Mouse (Mus musculus) lung, embryonic 16.5 days (tissue): ENCODE results near the gene Dhodh. TPM values are rescaled to one million over a fixed set of nuclear protein-coding genes. Genes with fewer than 3 reads are reported as not detected.
A peak's percentile ranks its signal among the peaks of the same experiment; 100 is the strongest.

Experiments used
- ATAC-seq: fragments of 200-750 bp; cut with Nextera tagmentation; 2 replicates; pipeline ENCODE4 v1.8.0; 2017; ENCODE audit warnings: low read depth, mild to moderate bottlenecking, moderate library complexity
- H3K27ac ChIP-seq: fragments of 300-500 bp; sonication (generic); 2 replicates; pipeline ENCODE4 v1.5.1; 2014; ENCODE audit warnings: mild to moderate bottlenecking, control low read depth, low read length
- H3K27me3 ChIP-seq: fragments of 300-500 bp; sonication (generic); 2 replicates; pipeline ENCODE4 v1.6.1; 2014; ENCODE audit warnings: low read depth, low read length, mixed read lengths; ENCODE audit not compliant: control insufficient read depth, insufficient read depth
- H3K36me3 ChIP-seq: fragments of 300-500 bp; sonication (generic); 2 replicates; pipeline ENCODE4 v1.6.1; 2014; ENCODE audit warnings: low read length; ENCODE audit not compliant: control insufficient read depth, insufficient read depth
- H3K4me1 ChIP-seq: fragments of 300-500 bp; sonication (generic); replicated peaks from 2 replicates; pipeline ENCODE4 v1.6.1; 2014; ENCODE audit warnings: low read length, mixed read lengths; ENCODE audit not compliant: control insufficient read depth, insufficient read depth
- H3K4me2 ChIP-seq: fragments of 300-500 bp; sonication (generic); 2 replicates; pipeline ENCODE4 v1.6.1; 2014; ENCODE audit warnings: low read depth, low read length, control low read depth
- H3K4me3 ChIP-seq: fragments of 300-500 bp; sonication (generic); 2 replicates; pipeline ENCODE4 v1.5.1; 2014; ENCODE audit warnings: mild to moderate bottlenecking, low read length, control low read depth
- H3K9ac ChIP-seq: fragments of 300-500 bp; sonication (generic); 2 replicates; pipeline ENCODE4 v1.6.1; 2014; ENCODE audit warnings: low read length, control low read depth
- H3K9me3 ChIP-seq: fragments of 300-500 bp; sonication (generic); 2 replicates; pipeline ENCODE4 v1.6.1; 2016; ENCODE audit warnings: low read length; ENCODE audit not compliant: control insufficient read depth
- WGBS: fragments of 180-500 bp; shearing (Covaris S2); extraction: QIAGEN DNeasy Blood & Tissue Kit; methylation state at CpG from one replicate; pipeline ENCODE4 v1.1.7; 2014; 5-methylcytosine and 5-hydroxymethylcytosine counted together
- polyA plus RNA-seq: library from polyadenylated mRNA; unstranded; fragments of >200 nt; fragmentation: Nextera tagmentation; extraction: Ambion mirVana; gene quantifications from 2 replicates; pipeline ENCODE4 v1.2.1, GENCODE M21; 2015

Gene Dhodh
- polyA plus RNA-seq, 1 experiment from 2014 or later = 40.9 TPM

- H3K36me3 ChIP-seq = peaks cover 9% of the 10 kb centered on the region
- no peaks in the 10 kb centered on the region for H3K27me3 ChIP-seq
- H3K9me3 ChIP-seq = no peaks in the 10 kb centered on the region
- no peak for ATAC-seq
- WGBS = 85% methylated on average over 12 of the region's 12 CpGs
- no peak overlapping the region for H3K27ac ChIP-seq
- H3K4me2 ChIP-seq = no peak overlapping the region
- no peak overlapping the region for H3K9ac ChIP-seq
- peaks cover 8% of the 10 kb centered on the region for H3K4me1 ChIP-seq
- no peak overlapping the region for H3K4me3 ChIP-seq
Observed at GRCm38 (mm10) chr8:109571139-109571538, 37.3 kb downstream of the Dhodh start.

DNA sequence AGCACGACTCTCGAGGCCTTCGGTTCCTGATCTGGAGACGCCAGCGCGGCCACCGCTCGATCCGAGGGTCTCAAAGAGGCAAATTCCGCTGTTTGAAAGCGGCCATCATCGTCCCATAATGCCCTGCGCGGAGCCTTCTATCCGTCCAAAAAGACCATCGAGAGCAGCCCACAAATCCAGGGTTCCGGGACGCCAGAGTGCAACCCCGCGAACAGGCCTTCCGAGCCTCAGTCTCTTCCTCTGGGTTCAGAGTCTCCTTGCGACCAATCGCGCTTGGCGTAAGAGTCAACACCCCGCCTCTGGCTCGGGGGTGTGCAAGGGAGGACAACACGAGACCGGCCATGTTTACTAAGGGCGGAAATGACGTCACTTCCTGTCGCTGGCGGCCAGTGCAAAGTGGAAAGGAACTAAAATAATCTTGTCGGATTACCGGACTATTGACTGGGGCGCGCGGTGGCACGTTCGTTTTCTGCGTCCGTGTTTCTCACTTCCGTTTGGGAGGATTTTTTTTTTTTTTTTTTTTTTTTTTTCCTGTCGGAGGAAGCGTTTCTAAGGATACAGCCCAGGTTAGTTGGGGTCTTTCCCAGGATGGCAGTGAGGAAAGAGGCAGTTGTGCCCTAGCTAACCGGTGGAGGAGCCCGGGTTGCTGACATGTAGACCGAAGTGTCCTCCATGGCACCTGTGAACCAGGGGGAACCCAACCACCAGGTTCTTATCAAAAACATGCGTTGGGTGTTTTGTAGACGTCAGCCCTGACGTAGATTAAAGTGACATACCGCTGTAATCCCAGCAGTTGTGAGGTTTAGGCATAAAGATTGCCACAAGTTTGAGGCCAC lies 42.8 kb downstream of the Dhodh start, which contains the start of the genes Dhx38 and Txnl4b:
Dhx38 (minus strand) TSS at position 364 of the 836 bp plus-strand sequence.
Txnl4b (plus strand) TSS at position 395 of the 836 bp plus-strand sequence.
- Histone ChIP-seq H3K27me3 (no peaks in the 10 kb centered on the region), H3K9me3 (no peaks in the 10 kb centered on the region), H3K36me3 (peaks cover 18% of the 10 kb centered on the region), H3K4me3 (peak within 1 kb of the TSS; percentile 81), H3K4me2 (peak within 1 kb of the TSS; percentile 93), H3K27ac (peak within 1 kb of the TSS; percentile 89), H3K9ac (peak within 1 kb of the TSS; percentile 87), H3K4me1 (peaks cover 17% of the 10 kb centered on the region)
- ATAC-seq = peak; percentile 100
- WGBS = under 1% methylated on average over 52 of the region's 52 CpGs

DNA sequence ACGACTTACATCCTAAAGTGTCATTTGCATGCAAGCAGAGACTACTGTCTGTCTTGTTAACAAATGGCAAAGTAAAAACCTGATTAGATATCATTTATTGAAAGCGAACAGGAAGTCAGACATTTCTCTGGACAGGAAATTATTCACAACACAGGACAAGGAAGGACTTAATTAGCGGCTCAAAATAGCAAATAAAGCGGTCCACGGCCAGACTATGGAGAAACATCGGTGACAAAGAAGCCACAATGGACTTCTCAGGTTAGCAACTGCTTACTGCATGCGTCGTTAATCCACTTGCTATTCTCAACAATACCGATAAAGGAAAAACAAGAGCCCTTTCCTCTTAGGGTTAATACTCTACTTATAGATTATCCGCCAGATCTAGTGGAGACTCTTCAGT lies 43.7 kb downstream of the Dhodh start:
- peak overlapping the region; percentile 93 for H3K4me2 ChIP-seq
- H3K9ac ChIP-seq = peak overlapping the region; percentile 87
- peak overlapping the region; percentile 81 for H3K4me3 ChIP-seq
- H3K36me3 ChIP-seq = peaks cover 27% of the 10 kb centered on the region
- H3K9me3 ChIP-seq = no peaks in the 10 kb centered on the region
- no peaks in the 10 kb centered on the region for H3K27me3 ChIP-seq
- peak overlapping the region; percentile 89; the same call in 1 of the 2 replicates for H3K27ac ChIP-seq
- WGBS = 3% methylated on average over 10 of the region's 10 CpGs
- peaks cover 17% of the 10 kb centered on the region for H3K4me1 ChIP-seq
- ATAC-seq = no peak

DNA sequence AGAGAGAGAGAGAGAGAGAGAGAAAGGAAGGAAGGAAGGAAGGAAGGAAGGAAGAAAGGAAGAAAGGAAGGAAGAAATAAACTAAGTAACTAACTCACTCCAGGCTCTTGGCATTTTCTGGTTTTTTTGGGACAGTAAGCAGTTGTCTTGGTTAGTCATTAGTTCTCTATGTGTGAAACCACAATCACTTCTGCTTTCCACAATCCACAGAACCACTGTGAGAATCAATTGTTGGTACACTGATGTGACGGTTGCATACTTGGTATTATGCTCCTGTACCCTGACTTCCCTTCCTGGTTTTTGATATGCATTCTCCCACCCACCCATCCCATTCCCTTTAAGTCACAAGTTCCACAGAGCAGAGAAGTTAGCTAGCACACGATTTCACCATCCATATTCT lies 44.6 kb downstream of the Dhodh start:
- ATAC-seq = no peak
- H3K9me3 ChIP-seq = no peaks in the 10 kb centered on the region
- no peak overlapping the region for H3K27ac ChIP-seq
- no peak overlapping the region for H3K9ac ChIP-seq
- H3K4me2 ChIP-seq = 0 out of 2 replicates have a peak overlapping the region, but pooled peaks have one; percentile 93
- peaks cover 34% of the 10 kb centered on the region for H3K36me3 ChIP-seq
- 72% methylated on average over 2 of the region's 2 CpGs for WGBS
- no peaks in the 10 kb centered on the region for H3K27me3 ChIP-seq
- no peak overlapping the region for H3K4me3 ChIP-seq
- peaks cover 17% of the 10 kb centered on the region for H3K4me1 ChIP-seq

DNA sequence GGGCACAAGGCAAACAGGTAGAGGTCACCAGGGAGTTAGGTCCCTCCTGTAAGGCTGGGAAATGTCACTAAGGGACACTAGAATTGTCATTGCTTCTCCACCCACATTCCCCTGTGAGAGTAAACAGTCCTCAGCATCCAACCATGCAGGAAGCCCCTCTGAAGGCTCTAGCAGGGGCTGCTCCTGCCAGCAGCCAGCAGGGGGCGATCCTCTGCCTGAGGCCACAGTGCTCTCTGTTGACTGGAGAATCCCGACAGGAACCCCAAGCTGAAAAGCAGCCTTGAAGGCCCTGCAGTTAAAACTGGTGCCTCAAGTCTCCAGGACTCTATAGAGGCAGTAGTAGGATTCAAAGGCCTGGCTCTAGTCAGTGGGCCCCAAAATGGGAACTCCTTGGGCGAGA lies 56.8 kb downstream of the Dhodh start:
- Histone ChIP-seq H3K4me3 (no peak overlapping the region), H3K27me3 (no peaks in the 10 kb centered on the region), H3K36me3 (peaks cover 87% of the 10 kb centered on the region), H3K4me1 (no peaks in the 10 kb centered on the region), H3K9me3 (no peaks in the 10 kb centered on the region), H3K9ac (no peak overlapping the region), H3K4me2 (no peak overlapping the region), H3K27ac (no peak overlapping the region)
- WGBS = 41% methylated on average over 3 of the region's 3 CpGs
- ATAC-seq = 0 out of 2 replicates have a peak, but pooled peaks have one; percentile 13

DNA sequence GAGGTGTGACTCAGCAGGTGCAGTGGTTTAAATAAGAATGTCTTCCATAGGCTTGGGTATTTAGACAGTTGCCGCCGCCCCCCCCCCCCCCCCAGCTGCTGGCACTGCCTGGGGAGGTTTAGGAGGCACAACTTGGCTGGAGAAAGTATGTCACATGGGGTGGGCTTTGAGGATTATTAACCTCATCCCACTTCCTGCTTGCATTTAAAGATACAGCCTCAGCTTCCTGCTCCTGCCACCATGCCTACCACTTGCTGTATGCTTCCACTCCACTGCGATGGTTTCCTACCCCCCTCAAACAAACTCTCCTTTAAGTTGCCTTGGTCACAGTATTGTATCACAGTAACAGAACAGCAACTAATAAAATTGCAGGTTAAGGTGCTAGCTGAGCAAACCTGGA lies 64.4 kb downstream of the Dhodh start:
- Histone ChIP-seq H3K9me3 (no peaks in the 10 kb centered on the region), H3K4me1 (no peaks in the 10 kb centered on the region), H3K4me3 (no peak overlapping the region), H3K9ac (no peak overlapping the region), H3K4me2 (no peak overlapping the region), H3K27me3 (no peaks in the 10 kb centered on the region), H3K27ac (no peak overlapping the region), H3K36me3 (peaks cover 18% of the 10 kb centered on the region)
- no peak for ATAC-seq
- WGBS = 41% methylated on average over 3 of the region's 3 CpGs

DNA sequence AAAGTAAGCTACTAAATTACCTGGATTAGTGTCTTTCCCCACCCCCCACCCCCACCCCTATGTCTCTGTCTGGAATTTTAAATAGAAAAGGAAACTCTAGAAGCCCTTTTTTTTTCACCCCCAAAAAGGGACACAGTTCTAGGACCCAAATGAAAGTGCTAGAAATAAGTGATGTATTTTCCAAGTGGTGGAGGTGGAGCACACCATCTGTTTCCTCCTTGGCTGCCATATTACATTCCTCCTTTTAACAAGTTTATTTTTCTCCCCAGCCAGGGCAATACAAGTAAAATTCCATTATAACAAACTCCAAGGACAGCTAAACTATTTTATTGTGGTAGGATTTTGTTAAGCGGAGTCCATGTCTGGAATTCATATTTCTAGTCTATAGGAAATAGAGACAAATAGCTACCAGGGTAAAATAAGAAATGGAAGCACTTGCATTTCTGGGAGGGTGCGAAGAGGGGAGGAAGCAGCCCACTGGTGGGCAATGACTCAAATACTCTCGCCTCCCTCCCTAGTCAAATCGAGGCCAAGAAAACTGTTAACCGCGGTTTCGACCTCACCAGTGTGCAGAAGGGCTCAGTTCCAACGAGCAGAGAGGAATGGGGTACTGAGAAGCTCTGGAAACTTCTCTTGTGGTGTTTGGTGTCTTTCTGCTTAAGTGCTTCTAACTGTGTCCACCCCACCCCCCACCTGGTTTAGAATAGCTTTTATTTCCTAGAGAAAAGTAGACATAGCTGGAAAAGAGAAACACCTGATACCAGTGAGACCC lies 65.5 kb downstream of the Dhodh start:
- no peak for ATAC-seq
- Histone ChIP-seq H3K27me3 (no peaks in the 10 kb centered on the region), H3K36me3 (peaks cover 8% of the 10 kb centered on the region), H3K4me1 (no peaks in the 10 kb centered on the region), H3K9me3 (no peaks in the 10 kb centered on the region), H3K9ac (no peak overlapping the region), H3K4me3 (no peak overlapping the region), H3K27ac (no peak overlapping the region), H3K4me2 (no peak overlapping the region)
- WGBS = 71% methylated on average over 8 of the region's 8 CpGs

DNA sequence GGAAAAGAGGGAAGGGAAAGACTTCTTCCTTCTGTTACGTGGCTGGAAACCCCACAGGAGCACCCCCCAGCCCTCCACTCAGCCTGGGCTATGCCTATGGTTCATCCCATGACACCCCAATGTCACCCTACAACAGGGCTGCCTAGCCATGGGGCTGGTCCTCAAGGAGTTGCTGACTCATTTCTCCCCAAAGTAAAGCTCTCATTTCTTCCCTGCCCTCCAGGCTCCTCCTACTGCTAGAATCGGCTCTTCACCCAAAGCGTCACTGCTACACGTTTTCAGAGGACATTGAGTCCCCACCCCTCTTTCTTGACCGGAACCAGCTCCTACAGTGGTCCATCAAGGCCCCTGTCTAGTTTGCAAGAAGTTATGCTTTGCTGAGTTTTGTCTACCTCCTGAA lies 66.3 kb downstream of the Dhodh start:
- peaks cover under 1% of the 10 kb centered on the region; the same call in 1 of the 2 replicates for H3K36me3 ChIP-seq
- 63% methylated on average over 5 of the region's 5 CpGs for WGBS
- ATAC-seq = no peak

More for the DNA sequence above, 66.3 kb downstream of the Dhodh start:
- Histone ChIP-seq H3K9me3 (no peaks in the 10 kb centered on the region), H3K4me2 (no peak overlapping the region), H3K27me3 (no peaks in the 10 kb centered on the region), H3K27ac (no peak overlapping the region), H3K4me1 (no peaks in the 10 kb centered on the region), H3K4me3 (no peak overlapping the region), H3K9ac (no peak overlapping the region)
